Mouse (Mus musculus) embryonic stem cell, embryonic (primary cell): ENCODE measurements at regions not wholly inside any gene's neighbourhood (a gene's known extent, or its start where the extent isn't known, plus 50 kb on each side); places are given as distances from the start of the nearest gene placed in this dataset.

Experiments
- CTCF ChIA-PET, 4 experiments: fragments of 300-600 bp in 2 of 4; fragments of 350-600 bp in 2 of 4; sonication (Branson Sonifier 250); formaldehyde crosslinking; loops; one replicate each; lab custom pipeline; 2022; ENCODE audit warnings: inconsistent platforms in 2 of 4; lab: Charles Lee
- POLR2A ChIA-PET, 4 experiments: fragments of 300-600 bp in 2 of 4; fragments of 350-600 bp in 2 of 4; sonication (Branson Sonifier 250); formaldehyde crosslinking; loops; one replicate each; lab custom pipeline; 2022; ENCODE audit warnings: antibody characterized with exemption in 4 of 4, inconsistent platforms in 1 of 4; lab: Charles Lee

GRCm38 (mm10) chr6:127325596-127326332, 120.9 kb upstream of the Parp11 start:
- POLR2A ChIA-PET: no interaction called here

GRCm38 (mm10) chr6:127326333-127326729, 120.3 kb upstream of the Parp11 start:
- ChIA-PET POLR2A (no interaction called here), CTCF (interaction anchor here in 1 of 4 experiments (0.7 kb wide), 1 partner anchor 212 kb away, joined by 3 read pairs; no protein-coding TSS in a partner anchor)

More at GRCm38 (mm10) chr6:127325596-127326332, 120.9 kb upstream of the Parp11 start:
- CTCF ChIA-PET: interaction anchor here in 2 of 4 experiments (0.6 to 0.7 kb wide), 2 partner anchors 177 to 212 kb away, joined by 3 to 7 read pairs; no protein-coding TSS in a partner anchor

GRCm38 (mm10) chr6:127329191-127330014, 117.2 kb upstream of the Parp11 start:
- ChIA-PET CTCF (interaction anchor here in 3 of 4 experiments (0.5 to 0.8 kb wide), 4 partner anchors 11 to 1803 kb away, joined by 3 to 4 read pairs (median 3); no protein-coding TSS in a partner anchor), POLR2A (interaction anchor here (0.6 to 1.4 kb wide), 7 partner anchors 10 to 1875 kb away, joined by 3 to 8 read pairs (median 3); partner anchors contain the start of gene Tigar (in 1 of the 4))

GRCm38 (mm10) chr6:127330015-127330705, 116.5 kb upstream of the Parp11 start:
- ChIA-PET CTCF (interaction anchor here in 3 of 4 experiments (0.5 to 0.8 kb wide), 6 partner anchors 10 to 1804 kb away, joined by 3 to 7 read pairs (median 4); no protein-coding TSS in a partner anchor), POLR2A (interaction anchor here in 2 of 4 experiments (0.6 to 1.4 kb wide), 4 partner anchors 11 to 221 kb away, joined by 3 read pairs; partner anchors contain the start of gene Tigar (in 1 of the 2))

- CTCF ChIA-PET: no interaction called here
- POLR2A ChIA-PET: no interaction called here
Measured at GRCm38 (mm10) chr6:127331091-127331490, 115.5 kb upstream of the Parp11 start.

- ChIA-PET CTCF (no interaction called here), POLR2A (interaction anchor here in 1 of 4 experiments (0.6 kb wide), 1 partner anchor 84 kb away, joined by 9 read pairs; no protein-coding TSS in a partner anchor)
Measured at GRCm38 (mm10) chr6:127334256-127334655, 112.4 kb upstream of the Parp11 start.

- POLR2A ChIA-PET: interaction anchor here in 2 of 4 experiments (0.6 to 1.5 kb wide), 2 partner anchors 12 to 187 kb away, joined by 3 to 4 read pairs; no protein-coding TSS in a partner anchor
- CTCF ChIA-PET: interaction anchor here in 1 of 4 experiments (0.6 kb wide), 1 partner anchor 70 kb away, joined by 4 read pairs; no protein-coding TSS in a partner anchor
Measured at GRCm38 (mm10) chr6:127335462-127335886, 111.2 kb upstream of the Parp11 start.

GRCm38 (mm10) chr6:127335996-127336660, 110.5 kb upstream of the Parp11 start:
- ChIA-PET CTCF (interaction anchor here in 1 of 4 experiments (0.6 kb wide), 1 partner anchor 71 kb away, joined by 4 read pairs; no protein-coding TSS in a partner anchor), POLR2A (interaction anchor here in 2 of 4 experiments (0.6 to 1.5 kb wide), 2 partner anchors 12 to 28 kb away, joined by 3 to 4 read pairs; no protein-coding TSS in a partner anchor)

- POLR2A ChIA-PET: interaction anchor here in 1 of 4 experiments (0.5 kb wide), 1 partner anchor 998 kb away, joined by 3 read pairs; no protein-coding TSS in a partner anchor
- CTCF ChIA-PET: interaction anchor here in 2 of 4 experiments (0.7 to 2.1 kb wide), 3 partner anchors 16 to 195 kb away, joined by 3 to 8 read pairs (median 4); no protein-coding TSS in a partner anchor
Measured at GRCm38 (mm10) chr6:127336681-127337397, 109.8 kb upstream of the Parp11 start.

GRCm38 (mm10) chr6:127337398-127337871, 109.2 kb upstream of the Parp11 start:
- CTCF ChIA-PET: interaction anchor here in 3 of 4 experiments (0.6 to 2.1 kb wide), 4 partner anchors 15 to 398 kb away, joined by 3 to 8 read pairs (median 4); partner anchors contain the start of gene D6Wsu163e (in 1 of the 3)
- POLR2A ChIA-PET: interaction anchor here in 1 of 4 experiments (0.5 kb wide), 1 partner anchor 998 kb away, joined by 3 read pairs; no protein-coding TSS in a partner anchor

GRCm38 (mm10) chr6:127338412-127338811, 108.2 kb upstream of the Parp11 start:
- POLR2A ChIA-PET: interaction anchor here in 2 of 4 experiments (0.6 to 1.3 kb wide), 2 partner anchors 17 to 21 kb away, joined by 3 read pairs; no protein-coding TSS in a partner anchor
- CTCF ChIA-PET: interaction anchor here in 1 of 4 experiments (1.7 to 2.1 kb wide), 2 partner anchors 21 to 196 kb away, joined by 4 to 8 read pairs; no protein-coding TSS in a partner anchor

GRCm38 (mm10) chr6:127341604-127342003, 105.0 kb upstream of the Parp11 start:
- ChIA-PET POLR2A (no interaction called here), CTCF (no interaction called here)

- ChIA-PET POLR2A (no interaction called here), CTCF (interaction anchor here in 2 of 4 experiments (1.2 to 1.3 kb wide), 2 partner anchors 10 to 11 kb away, joined by 3 to 4 read pairs; no protein-coding TSS in a partner anchor)
Measured at GRCm38 (mm10) chr6:127348770-127349409, 97.8 kb upstream of the Parp11 start.

GRCm38 (mm10) chr6:127349479-127350110, 97.0 kb upstream of the Parp11 start:
- ChIA-PET CTCF (interaction anchor here in 2 of 4 experiments (1.2 to 1.3 kb wide), 2 partner anchors 10 kb away, joined by 3 to 4 read pairs; no protein-coding TSS in a partner anchor), POLR2A (no interaction called here)

GRCm38 (mm10) chr6:127351691-127352090, 94.9 kb upstream of the Parp11 start:
- POLR2A ChIA-PET: no interaction called here
- CTCF ChIA-PET: no interaction called here
